Mouse (Mus musculus): ENCODE data around the gene Taf12. TPM values are rescaled to one million over a fixed set of nuclear protein-coding genes. Genes with fewer than 3 reads are reported as not detected.

Gene Taf12
- 10 to 100 TPM; 15.7 to 22.4 (median 20.4) TPM for total RNA-seq (2022)

GRCm38 (mm10) chr4:132274156-132274862 is at the start of gene Taf12:
TSS of gene Taf12 (plus strand) at chr4:132274375.
- peak; percentile 84 to 89 for DNase-seq (ENCODE audit: low spot score in 2 of 2)

- DNase-seq (ENCODE audit: low spot score in 2 of 2) = no peak
These were observed 43.8 kb upstream of the Taf12 start for GRCm38 (mm10) chr4:132230422-132230821.

GRCm38 (mm10) chr4:132234710-132235109 is 39.5 kb upstream of the Taf12 start:
- no peak for DNase-seq (ENCODE audit: low spot score in 2 of 2)

GRCm38 (mm10) chr4:132238356-132238755 is 35.8 kb upstream of the Taf12 start:
- no peak for DNase-seq (ENCODE audit: low spot score in 2 of 2)

- no peak for DNase-seq (ENCODE audit: low spot score in 2 of 2)
These were observed 33.8 kb upstream of the Taf12 start for GRCm38 (mm10) chr4:132240367-132240766.

GRCm38 (mm10) chr4:132241208-132241607 is 33.0 kb upstream of the Taf12 start:
- no peak for DNase-seq (ENCODE audit: low spot score in 2 of 2)

- DNase-seq (ENCODE audit: low spot score in 2 of 2) = no peak
These were observed 28.5 kb upstream of the Taf12 start for GRCm38 (mm10) chr4:132245643-132246042.

- DNase-seq (ENCODE audit: low spot score in 2 of 2) = no peak
These were observed 26.7 kb upstream of the Taf12 start for GRCm38 (mm10) chr4:132247451-132247997.

- DNase-seq (ENCODE audit: low spot score in 2 of 2) = no peak
These were observed 22.6 kb upstream of the Taf12 start for GRCm38 (mm10) chr4:132251596-132251995.

- no peak for DNase-seq (ENCODE audit: low spot score in 2 of 2)
These were observed 21.0 kb upstream of the Taf12 start for GRCm38 (mm10) chr4:132253128-132253527.

- DNase-seq (ENCODE audit: low spot score in 2 of 2) = no peak
These were observed 20.6 kb upstream of the Taf12 start for GRCm38 (mm10) chr4:132253622-132254021.

GRCm38 (mm10) chr4:132254986-132255385 is 19.2 kb upstream of the Taf12 start:
- DNase-seq (ENCODE audit: low spot score in 2 of 2) = no peak

GRCm38 (mm10) chr4:132256384-132256783 is 17.8 kb upstream of the Taf12 start:
- DNase-seq (ENCODE audit: low spot score in 2 of 2) = no peak

GRCm38 (mm10) chr4:132259248-132259647 is 14.9 kb upstream of the Taf12 start:
- DNase-seq (ENCODE audit: low spot score in 2 of 2) = no peak

GRCm38 (mm10) chr4:132260404-132261379 is 13.5 kb upstream of the Taf12 start:
- DNase-seq (ENCODE audit: low spot score in 2 of 2) = no peak

GRCm38 (mm10) chr4:132261514-132262357 is 12.4 kb upstream of the Taf12 start, which contains the start of gene Gmeb1:
TSS of gene Gmeb1 (minus strand) at chr4:132261602.
- DNase-seq (ENCODE audit: low spot score in 2 of 2) = peak; percentile 56 to 67

- no peak for DNase-seq (ENCODE audit: low spot score in 2 of 2)
These were observed 11.9 kb upstream of the Taf12 start for GRCm38 (mm10) chr4:132262358-132262616.

- DNase-seq (ENCODE audit: low spot score in 2 of 2) = no peak
These were observed 10.9 kb upstream of the Taf12 start for GRCm38 (mm10) chr4:132263313-132263712.

- no peak for DNase-seq (ENCODE audit: low spot score in 2 of 2)
These were observed 7.3 kb upstream of the Taf12 start for GRCm38 (mm10) chr4:132266835-132267349.

GRCm38 (mm10) chr4:132268871-132269739 is 5.1 kb upstream of the Taf12 start:
- DNase-seq (ENCODE audit: low spot score in 2 of 2) = no peak
